Mouse (Mus musculus): ENCODE measurements around the gene Jmjd1c.
"Not testable (repeated sequence)": the region's sequence is repeated elsewhere in the genome, so short reads cannot be mapped to it uniquely, and the experiment has no call there.

Gene Jmjd1c

GRCm38 (mm10) chr10:67100831-67101251 is 4.9 kb downstream of the Jmjd1c start:
- no peak for DNase-seq (ENCODE audit: extremely low read depth, low read depth)

- no peak for DNase-seq (ENCODE audit: extremely low read depth, low read depth)
Measured at GRCm38 (mm10) chr10:67104543-67104942, 8.6 kb downstream of the Jmjd1c start.

GRCm38 (mm10) chr10:67105331-67106217 is 9.6 kb downstream of the Jmjd1c start:
- no peak for DNase-seq (ENCODE audit: extremely low read depth, low read depth)

GRCm38 (mm10) chr10:67106400-67106799 is 10.5 kb downstream of the Jmjd1c start:
- DNase-seq (ENCODE audit: extremely low read depth, low read depth): no peak

GRCm38 (mm10) chr10:67107017-67107761 is 11.3 kb downstream of the Jmjd1c start:
- no peak for DNase-seq (ENCODE audit: extremely low read depth, low read depth)

DNA sequence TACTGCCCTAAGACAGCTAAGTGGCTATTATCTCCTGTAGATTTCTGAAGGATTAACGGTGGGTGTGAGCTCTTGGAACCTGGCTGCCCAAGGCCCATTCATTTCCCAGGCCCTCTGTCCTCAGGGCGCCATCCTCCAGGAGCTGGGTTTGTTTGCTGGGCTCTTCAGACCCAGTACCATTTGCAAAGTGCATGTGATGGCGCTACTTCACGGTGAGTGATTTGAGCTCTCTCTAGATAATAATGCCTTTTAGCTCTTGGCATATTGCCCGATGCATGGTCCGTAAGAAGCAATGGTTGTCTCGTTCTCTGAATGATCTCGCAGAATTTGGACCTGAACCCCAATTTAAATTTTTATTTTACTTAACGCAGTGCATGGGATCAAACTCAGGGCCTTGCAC is 12.2 kb downstream of the Jmjd1c start:
- DNase-seq (ENCODE audit: extremely low read depth, low read depth): no peak

- no peak for DNase-seq (ENCODE audit: extremely low read depth, low read depth)
Measured at GRCm38 (mm10) chr10:67109635-67110034, 13.7 kb downstream of the Jmjd1c start.

DNA sequence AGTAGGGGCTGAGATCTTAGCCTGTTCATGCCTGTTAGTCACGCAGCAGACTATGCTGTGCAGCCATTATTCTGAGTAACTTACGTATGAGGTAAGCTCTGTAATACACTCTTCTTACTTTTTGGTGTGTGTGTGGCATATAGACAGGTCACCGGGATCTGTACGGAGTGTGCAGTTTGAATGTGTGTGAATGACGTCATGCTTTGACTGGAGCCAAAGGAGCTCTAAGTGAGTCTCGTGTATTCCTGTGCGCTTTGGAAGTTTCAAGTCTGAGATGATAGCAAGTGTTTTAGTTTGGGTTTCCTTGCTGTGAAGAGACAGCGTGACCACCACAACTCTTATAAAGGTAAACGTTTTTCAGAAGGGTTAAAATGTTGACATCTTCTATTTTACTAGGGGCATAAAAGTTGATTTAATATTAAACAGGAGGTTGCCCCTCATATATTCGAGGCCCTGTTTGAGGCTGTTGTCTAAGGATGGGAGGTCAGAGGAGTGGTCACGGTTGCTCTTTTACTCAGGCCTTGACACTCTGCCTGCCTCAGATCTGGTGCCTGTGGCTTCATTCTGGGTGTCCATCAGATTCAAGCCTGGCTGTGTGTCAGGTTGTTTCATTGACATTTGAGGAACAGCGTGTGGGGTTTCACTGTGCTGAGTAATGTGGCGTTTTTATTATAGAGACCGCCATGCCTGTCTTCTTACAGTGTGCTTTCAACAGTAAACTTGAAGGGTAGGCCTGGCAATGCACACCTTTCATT is 15.3 kb downstream of the Jmjd1c start:
- no peak for DNase-seq (ENCODE audit: extremely low read depth, low read depth)

DNA sequence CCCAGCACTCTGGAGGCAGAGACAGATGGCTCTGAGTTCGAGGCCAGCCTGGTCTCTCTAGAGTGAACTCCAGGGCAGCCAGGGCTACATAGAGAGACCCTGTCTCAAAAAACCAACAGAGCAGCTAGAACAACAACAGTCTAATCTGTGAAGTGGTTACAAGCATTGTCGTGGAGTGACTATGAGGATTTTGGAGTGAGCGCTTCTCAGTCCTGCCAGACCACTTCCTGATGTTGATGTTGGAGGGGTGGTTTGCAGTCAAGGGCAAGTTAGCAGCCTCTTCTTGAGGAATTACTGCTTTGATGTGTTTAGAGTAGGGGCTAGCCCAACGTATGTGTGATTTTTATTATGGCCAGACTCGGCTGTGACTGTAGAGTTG is 15.9 kb downstream of the Jmjd1c start:
- no peak for DNase-seq (ENCODE audit: extremely low read depth, low read depth)

DNA sequence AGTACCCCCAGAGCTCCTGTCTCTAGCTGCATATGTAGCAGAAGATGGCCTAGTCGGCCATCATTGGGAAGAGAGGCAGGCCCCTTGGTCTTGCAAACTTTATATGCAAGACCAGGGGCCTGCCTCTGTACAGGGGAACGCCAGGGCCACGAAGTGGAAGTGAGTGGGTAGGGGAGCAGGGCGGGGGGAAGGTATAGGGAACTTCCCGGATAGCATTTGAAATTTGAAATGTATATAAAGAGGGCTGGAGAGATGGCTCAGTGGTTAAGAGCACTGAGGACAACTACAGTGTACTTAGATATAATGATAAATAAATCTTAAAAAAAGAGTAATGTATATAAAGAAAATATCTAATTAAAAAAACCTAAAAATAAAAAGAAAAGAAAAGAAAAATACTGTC is 17.0 kb downstream of the Jmjd1c start:
- DNase-seq (ENCODE audit: extremely low read depth, low read depth): not testable (repeated sequence)

DNA sequence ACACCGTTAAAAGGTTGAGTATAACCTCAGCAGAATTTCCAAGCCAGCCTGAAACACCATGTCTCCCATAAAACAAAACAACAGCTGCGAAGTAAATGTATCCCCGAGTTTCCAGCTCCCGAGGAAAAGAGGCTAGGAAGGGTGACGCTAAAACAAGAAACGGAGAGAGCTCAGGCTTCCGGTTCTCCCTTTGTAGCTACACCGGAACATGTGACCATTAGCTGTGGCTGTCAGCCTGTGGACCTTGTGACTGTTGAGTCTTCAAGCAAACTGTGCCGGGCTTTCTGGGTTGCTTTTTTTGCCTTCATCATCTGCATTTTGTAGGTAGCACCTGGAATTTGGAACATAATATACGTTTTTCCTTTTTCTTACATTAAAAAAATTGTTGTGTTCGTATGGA is 17.9 kb downstream of the Jmjd1c start:
- no peak for DNase-seq (ENCODE audit: extremely low read depth, low read depth)

DNA sequence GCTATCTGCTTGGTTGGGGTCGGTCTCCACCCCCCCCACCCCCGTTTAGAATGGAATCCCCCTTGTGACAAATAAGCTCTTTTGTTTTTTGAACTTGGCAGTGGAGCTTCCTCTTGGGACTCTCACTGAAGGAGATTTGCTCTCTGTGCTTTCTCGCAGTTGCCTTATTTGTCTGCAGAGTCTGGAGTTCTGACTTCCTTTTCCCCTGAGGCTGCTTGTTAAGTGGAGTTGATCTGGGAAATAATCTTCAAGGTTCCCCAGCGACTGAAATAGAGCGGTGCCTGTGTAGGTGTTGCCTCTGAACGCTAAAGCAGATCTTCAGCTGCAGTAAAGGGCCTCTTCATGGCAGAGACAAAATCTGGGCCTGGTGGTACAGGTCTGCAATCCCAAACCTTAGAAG is 19.2 kb downstream of the Jmjd1c start:
- no peak for DNase-seq (ENCODE audit: extremely low read depth, low read depth)

DNA sequence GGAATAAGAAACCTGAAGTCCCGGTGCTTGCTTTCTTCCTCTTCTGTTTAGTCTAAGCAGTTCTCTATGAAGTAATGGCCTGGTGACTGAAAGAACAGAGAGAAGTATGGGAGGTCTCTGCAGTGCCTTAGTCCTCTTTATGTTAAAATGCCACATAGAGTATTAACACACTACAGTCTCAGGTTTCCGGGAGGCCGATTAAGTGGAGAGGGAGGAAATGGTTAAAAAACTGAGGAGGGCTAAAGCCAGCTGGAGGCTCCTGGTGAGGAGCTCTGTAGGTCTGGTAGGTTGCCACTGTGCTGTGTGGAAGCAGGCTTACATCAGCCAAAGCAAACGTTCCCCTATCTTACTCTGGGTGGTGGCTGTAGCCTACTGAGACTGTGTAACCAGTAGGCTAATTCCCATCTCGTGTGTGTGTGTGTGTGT is 19.8 kb downstream of the Jmjd1c start:
- DNase-seq (ENCODE audit: extremely low read depth, low read depth): no peak

- no peak for DNase-seq (ENCODE audit: extremely low read depth, low read depth)
Measured at GRCm38 (mm10) chr10:67116251-67116650, 20.3 kb downstream of the Jmjd1c start.

- no peak for DNase-seq (ENCODE audit: extremely low read depth, low read depth)
Measured at GRCm38 (mm10) chr10:67119291-67119690, 23.4 kb downstream of the Jmjd1c start.

GRCm38 (mm10) chr10:67120180-67120579 is 24.3 kb downstream of the Jmjd1c start:
- DNase-seq (ENCODE audit: extremely low read depth, low read depth): no peak

DNA sequence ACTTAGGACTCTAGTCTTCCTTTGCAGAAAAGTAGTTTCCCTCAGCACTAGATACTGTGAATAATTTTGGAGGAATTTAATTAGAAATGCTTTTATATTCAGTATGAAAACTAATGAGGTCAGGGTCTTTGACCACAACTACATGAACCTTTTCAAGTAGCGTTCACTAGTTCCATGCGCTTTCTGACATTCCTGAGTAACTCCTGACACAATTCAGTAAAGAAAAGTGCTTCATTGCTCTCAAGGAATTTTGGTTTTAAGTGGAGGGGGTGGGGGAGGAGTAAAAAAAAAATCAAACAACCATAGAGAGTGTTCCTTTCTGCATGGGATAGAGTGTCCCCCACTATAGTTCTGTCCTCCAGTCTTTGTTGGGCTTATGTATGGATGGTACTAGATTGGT is 24.7 kb downstream of the Jmjd1c start:
- DNase-seq (ENCODE audit: extremely low read depth, low read depth): no peak

GRCm38 (mm10) chr10:67123756-67124155 is 27.8 kb downstream of the Jmjd1c start:
- DNase-seq (ENCODE audit: extremely low read depth, low read depth): no peak

- DNase-seq (ENCODE audit: extremely low read depth, low read depth): no peak
Measured at GRCm38 (mm10) chr10:67124156-67124555, 28.2 kb downstream of the Jmjd1c start.

- DNase-seq (ENCODE audit: extremely low read depth, low read depth): no peak
Measured at GRCm38 (mm10) chr10:67126061-67126858, 30.3 kb downstream of the Jmjd1c start.

All from MEL-GATA-1-ER (cell line).